Mouse (Mus musculus) ES-E14 (cell line): ENCODE measurements around the gene Eif4b. TPM values are rescaled to one million over a fixed set of nuclear protein-coding genes. Genes with fewer than 3 reads are reported as not detected.
A peak's percentile ranks its signal among the peaks of the same experiment; 100 is the strongest.

Experiments
- DNase-seq: peaks from one replicate; pipeline ENCODE4 v3.0.0-alpha.2; 2013; ENCODE audit warnings: low read depth, low spot score
- H3K27ac ChIP-seq: 2 replicates; pipeline ENCODE4 v1.5.1; 2012; ENCODE audit warnings: low read depth, mild to moderate bottlenecking, low read length, moderate library complexity, mixed read lengths; ENCODE audit not compliant: poor library complexity, insufficient read depth, severe bottlenecking
- H3K36me3 ChIP-seq: 2 replicates; pipeline ENCODE4 v1.6.1; 2012; ENCODE audit warnings: mild to moderate bottlenecking, low read length, moderate library complexity, mixed read lengths; ENCODE audit not compliant: control insufficient read depth, poor library complexity, insufficient read depth, severe bottlenecking
- H3K4me1 ChIP-seq, 2 experiments: fragments of 150-350 bp in 1 of 2; sonication (generic) in 1 of 2; 2 replicates each; pipeline ENCODE4 v1.6.1; 2012; ENCODE audit warnings: low read length in 2 of 2, mild to moderate bottlenecking in 1 of 2, mixed read lengths in 1 of 2; ENCODE audit not compliant: control insufficient read depth in 2 of 2, insufficient read depth in 2 of 2, poor library complexity in 1 of 2
- H3K4me3 ChIP-seq, 2 experiments: fragments of 150-350 bp in 1 of 2; sonication (generic) in 1 of 2; 2 replicates each; pipeline ENCODE4 v1.5.1; 2012; ENCODE audit warnings: low read length in 2 of 2, low read depth in 1 of 2, mild to moderate bottlenecking in 1 of 2, mixed read lengths in 1 of 2; ENCODE audit not compliant: insufficient read depth in 1 of 2, poor library complexity in 1 of 2, severe bottlenecking in 1 of 2
- H3K9ac ChIP-seq: 2 replicates; pipeline ENCODE4 v1.6.1; 2012; ENCODE audit warnings: low read depth, mild to moderate bottlenecking, low read length, mixed read lengths; ENCODE audit not compliant: poor library complexity, insufficient read depth, severe bottlenecking
- H3K9me3 ChIP-seq: fragments of 150-350 bp; sonication (generic); 2 replicates; pipeline ENCODE4 v1.6.1; 2012; ENCODE audit warnings: low read depth, mild to moderate bottlenecking, low read length; ENCODE audit not compliant: control insufficient read depth, insufficient read depth
- CHD2 ChIP-seq: IDR thresholded peaks from 2 replicates; pipeline ENCODE4 v1.6.1; 2014; ENCODE audit warnings: mild to moderate bottlenecking, low read depth, low read length, inconsistent platforms
- HCFC1 ChIP-seq: IDR thresholded peaks from 2 replicates; pipeline ENCODE4 v1.6.1; 2012; ENCODE audit warnings: low read length, inconsistent platforms, borderline replicate concordance; ENCODE audit not compliant: insufficient read depth
- MAFK ChIP-seq: IDR thresholded peaks from 2 replicates; pipeline ENCODE4 v1.6.1; 2014; ENCODE audit warnings: mild to moderate bottlenecking, low read depth, low read length, inconsistent platforms; ENCODE audit not compliant: insufficient read depth
- ZC3H11A ChIP-seq: IDR thresholded peaks from 2 replicates; pipeline ENCODE4 v1.6.1; 2012; ENCODE audit warnings: low read depth, mild to moderate bottlenecking, inconsistent platforms, low read length, borderline replicate concordance
- ZNF384 ChIP-seq: IDR thresholded peaks from 2 replicates; pipeline ENCODE4 v1.6.1; 2012; ENCODE audit warnings: low read depth, low read length, inconsistent platforms
- in situ Hi-C, 2 experiments: fragments of 600-800 bp; cut with MboI; formaldehyde crosslinking; loops; one replicate each; pipeline ENCODE4 v1.15.1; 2025; ENCODE audit warnings: low sequenced_read_pairs in 2 of 2, inconsistent platforms in 1 of 2; ENCODE audit not compliant: unreplicated experiment in 2 of 2
- total RNA-seq: library from RNA; depleted of rRNA; stranded (reverse); fragments of 300-350 nt; gene quantifications from 2 replicates; pipeline ENCODE4 v1.2.3, GENCODE M21; 2012

Gene Eif4b
- total RNA-seq, 1 experiment: 361 TPM

DNA sequence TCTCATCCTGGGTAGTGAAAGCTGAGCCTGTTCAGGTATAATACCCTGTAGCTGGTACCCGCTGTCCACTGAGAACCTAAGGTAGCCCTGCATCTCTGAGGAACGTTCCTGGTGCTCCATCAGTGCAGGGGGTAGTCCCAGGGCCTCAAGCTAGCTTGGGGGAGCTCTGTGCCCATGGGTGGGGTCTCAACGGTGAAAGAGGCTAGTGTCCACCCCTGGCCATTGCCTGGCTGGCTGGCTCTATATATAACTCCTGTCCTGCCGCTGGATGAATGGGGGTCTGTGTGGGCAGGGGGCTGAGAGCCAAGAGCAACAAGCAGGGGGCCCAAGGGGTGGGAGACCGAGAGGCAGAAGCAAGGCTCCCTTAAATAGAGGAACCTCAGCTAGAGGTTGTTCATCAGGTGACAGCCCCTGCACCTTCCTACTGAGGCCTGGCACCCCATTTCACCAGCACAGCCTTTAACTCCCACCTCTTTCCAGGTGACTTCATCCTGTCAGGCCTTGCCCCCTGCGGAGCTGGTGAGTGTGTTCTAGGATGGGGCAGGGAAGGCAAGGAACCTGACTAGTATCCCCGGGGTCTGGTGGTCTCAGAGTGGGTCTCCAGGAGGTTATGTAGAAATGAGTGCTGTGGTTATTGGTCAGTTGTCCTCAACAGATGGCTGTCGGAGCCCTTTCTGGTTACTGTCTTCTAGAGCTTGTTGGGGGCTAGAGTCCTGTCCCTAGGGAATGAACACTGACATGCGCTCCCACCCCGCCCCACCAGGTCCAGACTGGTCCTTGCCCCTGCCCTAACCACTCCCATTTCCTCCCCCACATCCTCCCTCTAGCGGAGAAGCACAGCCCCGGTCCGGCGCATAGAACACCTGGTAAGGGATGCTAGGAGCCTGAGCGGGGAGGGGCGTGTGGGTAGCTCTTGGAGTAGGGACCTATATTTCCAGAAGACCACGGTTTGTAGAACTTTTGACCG is 32.5 kb downstream of the Eif4b start:
- no peaks in the 10 kb centered on the region for H3K9me3 ChIP-seq

GRCm38 (mm10) chr15:102106754-102107456 is 33.3 kb downstream of the Eif4b start:
- in situ Hi-C loops: no loop called here
- Histone ChIP-seq H3K9ac (peak overlapping the region; percentile 29), H3K36me3 (no peaks in the 10 kb centered on the region), H3K4me3 (peak overlapping the region; percentile 62 to 82), H3K27ac (no peak overlapping the region), H3K4me1 (peaks cover 8 to 28% of the 10 kb centered on the region in 2 experiments; a peak in 3 of 4 replicates), H3K9me3 (no peaks in the 10 kb centered on the region)
- DNase-seq: no peak
- no peak for TF ChIP-seq MAFK

More for the DNA sequence above, 32.5 kb downstream of the Eif4b start:
- no peaks in the 10 kb centered on the region for H3K36me3 ChIP-seq
- peaks cover 10 to 37% of the 10 kb centered on the region in 2 experiments; a peak in 3 of 4 replicates for H3K4me1 ChIP-seq
- no peak for TF ChIP-seq CHD2
- TF ChIP-seq ZC3H11A: no peak
- no peak for TF ChIP-seq ZNF384
- TF ChIP-seq MAFK: no peak
- no peak for TF ChIP-seq HCFC1
- peak overlapping the region; percentile 29; the same call in 1 of the 2 replicates for H3K9ac ChIP-seq
- H3K27ac ChIP-seq: no peak overlapping the region
- DNase-seq: no peak
- in situ Hi-C loops: no loop called here
- H3K4me3 ChIP-seq: peak overlapping the region; percentile 62 to 82

DNA sequence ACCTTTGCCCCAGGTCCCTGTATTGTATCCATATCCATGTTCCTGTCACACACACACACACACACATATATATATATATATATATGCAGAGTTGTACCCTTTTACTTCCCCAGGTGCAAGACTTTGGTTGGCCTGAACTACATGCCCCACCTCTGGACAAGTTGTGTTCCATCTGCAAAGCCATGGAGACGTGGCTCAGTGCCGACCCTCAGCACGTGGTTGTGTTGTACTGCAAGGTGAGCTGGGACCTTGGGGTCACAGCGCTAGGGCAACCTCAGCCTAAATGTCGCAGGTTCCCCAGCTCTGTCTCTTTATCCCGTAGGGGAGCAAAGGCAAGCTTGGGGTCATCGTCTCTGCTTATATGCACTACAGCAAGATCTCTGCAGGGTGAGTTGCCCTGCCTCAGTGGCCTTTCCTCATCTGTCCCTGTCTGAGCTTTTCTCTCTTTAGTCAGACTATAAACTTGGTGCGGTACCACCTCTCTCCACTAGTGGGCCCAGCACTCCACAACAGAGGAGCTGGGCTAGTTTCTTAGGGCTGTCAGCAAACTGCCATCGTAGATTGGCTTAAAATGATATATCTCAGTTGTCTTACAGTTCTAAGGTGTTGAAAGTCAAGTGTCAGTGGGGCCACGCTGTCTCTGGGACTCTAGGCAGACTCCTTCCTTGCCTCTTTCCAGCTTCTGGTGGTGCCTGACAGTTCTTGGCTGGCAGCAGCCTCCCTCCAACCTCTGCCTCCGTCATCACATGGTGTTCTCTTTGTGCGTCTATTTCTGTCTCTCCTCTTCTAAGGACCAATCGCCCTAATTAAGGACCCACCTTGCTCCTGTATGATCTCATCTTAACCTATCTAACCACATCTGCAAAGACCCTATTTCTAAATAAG is 34.4 kb downstream of the Eif4b start:
- in situ Hi-C loops: no loop called here
- Histone ChIP-seq H3K4me1 (peaks cover 5 to 18% of the 10 kb centered on the region in 2 experiments; a peak in 3 of 4 replicates), H3K9me3 (no peaks in the 10 kb centered on the region), H3K36me3 (no peaks in the 10 kb centered on the region), H3K4me3 (peak overlapping the region in 1 of 2 experiments; percentile 82; a peak in 1 of 4 replicates), H3K9ac (no peak overlapping the region), H3K27ac (no peak overlapping the region)
- peak; percentile 71 for DNase-seq
- TF ChIP-seq HCFC1 (no peak), CHD2 (no peak), ZNF384 (no peak), ZC3H11A (no peak), MAFK (no peak)
